Mouse (Mus musculus): ENCODE measurements around the gene Hhipl2. TPM values are rescaled to one million over a fixed set of nuclear protein-coding genes. Genes with fewer than 3 reads are reported as not detected.
A peak's percentile ranks its signal among the peaks of the same experiment; 100 is the strongest.
"Not testable (repeated sequence)": the region's sequence is repeated elsewhere in the genome, so short reads cannot be mapped to it uniquely, and the experiment has no call there.

Gene Hhipl2
- polyA plus RNA-seq, 1 experiment from 2014 or later = 0.61 TPM

DNA sequence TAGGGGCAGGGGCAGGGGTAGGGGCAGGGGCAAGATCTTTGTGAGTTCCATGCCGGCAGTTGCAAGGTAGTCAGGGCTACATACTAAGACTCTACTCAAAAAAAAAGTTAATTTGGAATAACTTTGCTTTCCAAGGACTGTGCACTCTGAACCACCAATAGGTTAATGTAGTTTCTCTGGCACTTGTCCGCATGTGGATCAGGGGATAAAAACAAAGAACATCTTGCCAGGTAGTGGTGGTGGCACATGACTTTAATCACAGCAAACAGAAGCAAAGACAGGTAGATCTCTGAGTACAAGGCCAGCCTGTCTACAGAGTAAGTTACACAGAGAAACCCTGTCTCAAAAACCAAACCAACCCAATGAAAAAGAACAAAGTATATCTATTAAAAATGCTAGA is 35.4 kb upstream of the Hhipl2 start:
- no peak overlapping the region for H3K4me2 ChIP-seq (ENCODE audit: low read length)
- H3K9ac ChIP-seq (replicated peaks; ENCODE audit: low read length) = no peak overlapping the region
- H3K27me3 ChIP-seq (ENCODE audit: control insufficient read depth, insufficient read depth, low read length) = peaks cover 16% of the 10 kb centered on the region
- no peak overlapping the region for H3K4me3 ChIP-seq (replicated peaks; ENCODE audit: low read depth, low read length)
- no peaks in the 10 kb centered on the region for H3K9me3 ChIP-seq (ENCODE audit: control insufficient read depth, low read length)
- 91% methylated on average over 2 of the region's 2 CpGs for WGBS
- H3K4me1 ChIP-seq (ENCODE audit: control insufficient read depth, insufficient read depth, low read length) = no peaks in the 10 kb centered on the region
- no peaks in the 10 kb centered on the region for H3K36me3 ChIP-seq (ENCODE audit: control insufficient read depth, insufficient read depth, low read length)
- ATAC-seq (ENCODE audit: low FRiP score, low TSS enrichment) (no peak), DNase-seq (no peak)
- H3K27ac ChIP-seq (replicated peaks; ENCODE audit: low read depth, low read length) = no peak overlapping the region

DNA sequence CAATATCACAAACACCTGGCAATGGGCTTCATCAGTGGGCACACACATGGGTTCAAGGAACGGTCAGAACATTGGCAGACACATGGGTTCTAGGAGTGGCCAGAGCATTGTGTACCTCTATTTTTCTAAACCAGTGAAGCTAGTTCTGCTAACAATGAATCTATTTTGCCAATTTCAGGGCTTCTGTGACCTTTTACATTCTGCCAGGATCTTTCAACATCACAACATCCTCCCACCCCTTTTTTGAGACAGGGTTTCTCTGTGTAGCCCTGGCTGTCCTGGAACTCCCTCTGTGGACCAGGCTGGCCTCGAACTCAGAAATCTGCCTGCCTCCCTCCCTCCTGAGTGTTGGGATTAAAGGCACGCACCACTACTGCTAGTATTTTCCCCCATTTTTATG is 30.6 kb upstream of the Hhipl2 start:
- H3K27ac ChIP-seq (replicated peaks; ENCODE audit: low read depth, low read length); H3K4me3 ChIP-seq (replicated peaks; ENCODE audit: low read depth, low read length); H3K9me3 ChIP-seq (ENCODE audit: control insufficient read depth, low read length); H3K4me2 ChIP-seq (ENCODE audit: low read length); H3K36me3 ChIP-seq (ENCODE audit: control insufficient read depth, insufficient read depth, low read length); H3K9ac ChIP-seq (replicated peaks; ENCODE audit: low read length); ATAC-seq (ENCODE audit: low FRiP score, low TSS enrichment); DNase-seq: not testable (repeated sequence)
- Histone ChIP-seq H3K4me1 (ENCODE audit: control insufficient read depth, insufficient read depth, low read length) (peaks cover 11% of the 10 kb centered on the region), H3K27me3 (ENCODE audit: control insufficient read depth, insufficient read depth, low read length) (peaks cover 16% of the 10 kb centered on the region)
- 95% methylated on average over 3 of the region's 3 CpGs for WGBS

GRCm38 (mm10) chr1:183388426-183389406 is 29.3 kb upstream of the Hhipl2 start, which contains the start of gene Taf1a:
Taf1a (plus strand) TSS chr1:183388981.
- Histone ChIP-seq H3K4me2 (ENCODE audit: low read length) (peak within 1 kb of the TSS; percentile 86), H3K27ac (replicated peaks; ENCODE audit: low read depth, low read length) (peak within 1 kb of the TSS; percentile 68; the same call in 1 of the 2 replicates), H3K36me3 (ENCODE audit: control insufficient read depth, insufficient read depth, low read length) (0 out of 2 replicates have a peak, but pooled peaks cover 11% of the 10 kb centered on the region), H3K27me3 (ENCODE audit: control insufficient read depth, insufficient read depth, low read length) (peaks cover 10% of the 10 kb centered on the region), H3K9me3 (ENCODE audit: control insufficient read depth, low read length) (no peaks in the 10 kb centered on the region), H3K9ac (replicated peaks; ENCODE audit: low read length) (peak within 1 kb of the TSS; percentile 41), H3K4me3 (replicated peaks; ENCODE audit: low read depth, low read length) (peak within 1 kb of the TSS; percentile 73), H3K4me1 (ENCODE audit: control insufficient read depth, insufficient read depth, low read length) (peaks cover 11% of the 10 kb centered on the region)
- WGBS = 6% methylated on average over 44 of the region's 44 CpGs
- DNase-seq (peak; percentile 98), ATAC-seq (ENCODE audit: low FRiP score, low TSS enrichment) (peak; percentile 99)

GRCm38 (mm10) chr1:183403396-183403795 is 14.6 kb upstream of the Hhipl2 start:
- Histone ChIP-seq H3K27ac (replicated peaks; ENCODE audit: low read depth, low read length) (no peak overlapping the region), H3K27me3 (ENCODE audit: control insufficient read depth, insufficient read depth, low read length) (no peaks in the 10 kb centered on the region), H3K4me1 (ENCODE audit: control insufficient read depth, insufficient read depth, low read length) (no peaks in the 10 kb centered on the region), H3K9ac (replicated peaks; ENCODE audit: low read length) (no peak overlapping the region), H3K36me3 (ENCODE audit: control insufficient read depth, insufficient read depth, low read length) (peaks cover 74% of the 10 kb centered on the region), H3K4me2 (ENCODE audit: low read length) (no peak overlapping the region), H3K4me3 (replicated peaks; ENCODE audit: low read depth, low read length) (no peak overlapping the region), H3K9me3 (ENCODE audit: control insufficient read depth, low read length) (no peaks in the 10 kb centered on the region)
- no peak for DNase-seq
- no peak for ATAC-seq (ENCODE audit: low FRiP score, low TSS enrichment)
- WGBS = 97% methylated on average over 3 of the region's 3 CpGs

DNA sequence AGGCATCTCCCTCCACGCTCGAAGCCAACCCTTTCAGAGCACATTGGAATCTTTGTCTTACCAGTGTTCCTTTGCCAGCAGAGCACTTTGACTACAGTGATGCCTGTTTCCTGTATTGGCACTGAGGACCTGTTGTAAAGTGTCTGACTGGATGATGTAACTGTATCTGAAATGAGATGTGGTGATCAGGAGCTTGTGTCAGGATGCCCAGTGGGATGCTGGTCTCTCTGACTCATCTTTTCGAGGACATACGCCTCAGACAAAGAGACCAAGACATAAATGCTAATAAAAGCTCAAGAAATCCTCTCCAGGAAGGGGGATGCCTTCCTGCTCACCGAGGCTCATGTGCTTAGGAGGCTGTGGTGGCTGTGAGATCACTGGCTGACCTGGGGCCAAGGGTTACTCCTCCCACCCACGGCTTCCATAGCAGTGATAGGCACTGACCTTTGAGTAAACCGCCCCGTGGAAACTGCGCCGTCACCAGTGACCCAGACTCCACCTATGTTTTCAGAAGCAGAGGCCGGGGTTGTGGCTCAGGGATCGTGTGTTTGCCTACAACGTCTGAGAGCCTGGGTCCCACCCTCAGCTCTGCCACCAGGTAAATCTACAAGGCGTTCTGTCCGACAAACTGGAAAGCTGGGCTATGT is 3.8 kb upstream of the Hhipl2 start:
- 91% methylated on average over 15 of the region's 15 CpGs for WGBS
- H3K4me3 ChIP-seq (replicated peaks; ENCODE audit: low read depth, low read length) = no peak overlapping the region
- no peak for ATAC-seq (ENCODE audit: low FRiP score, low TSS enrichment)

GRCm38 (mm10) chr1:183419741-183420140 is 1.7 kb downstream of the Hhipl2 start:
- ATAC-seq (ENCODE audit: low FRiP score, low TSS enrichment) = no peak
- H3K4me1 ChIP-seq (ENCODE audit: control insufficient read depth, insufficient read depth, low read length) = no peaks in the 10 kb centered on the region
- no peak overlapping the region for H3K9ac ChIP-seq (replicated peaks; ENCODE audit: low read length)
- WGBS = 88% methylated on average over 7 of the region's 7 CpGs
- H3K27me3 ChIP-seq (ENCODE audit: control insufficient read depth, insufficient read depth, low read length) = no peaks in the 10 kb centered on the region; the same call in 1 of the 2 replicates
- H3K27ac ChIP-seq (replicated peaks; ENCODE audit: low read depth, low read length) = no peak overlapping the region
- no peak overlapping the region for H3K4me3 ChIP-seq (replicated peaks; ENCODE audit: low read depth, low read length)
- H3K36me3 ChIP-seq (ENCODE audit: control insufficient read depth, insufficient read depth, low read length) = no peaks in the 10 kb centered on the region
- no peak for DNase-seq
- no peak overlapping the region for H3K4me2 ChIP-seq (ENCODE audit: low read length)
- no peaks in the 10 kb centered on the region for H3K9me3 ChIP-seq (ENCODE audit: control insufficient read depth, low read length)

More for the DNA sequence above, 3.8 kb upstream of the Hhipl2 start:
- Histone ChIP-seq H3K27me3 (ENCODE audit: control insufficient read depth, insufficient read depth, low read length) (no peaks in the 10 kb centered on the region; the same call in 1 of the 2 replicates), H3K36me3 (ENCODE audit: control insufficient read depth, insufficient read depth, low read length) (peaks cover 27% of the 10 kb centered on the region), H3K27ac (replicated peaks; ENCODE audit: low read depth, low read length) (no peak overlapping the region), H3K9ac (replicated peaks; ENCODE audit: low read length) (no peak overlapping the region), H3K4me1 (ENCODE audit: control insufficient read depth, insufficient read depth, low read length) (no peaks in the 10 kb centered on the region), H3K4me2 (ENCODE audit: low read length) (no peak overlapping the region), H3K9me3 (ENCODE audit: control insufficient read depth, low read length) (no peaks in the 10 kb centered on the region)
- DNase-seq = no peak

GRCm38 (mm10) chr1:183420296-183420695 is 2.3 kb downstream of the Hhipl2 start:
- 92% methylated on average over 10 of the region's 10 CpGs for WGBS
- Histone ChIP-seq H3K27ac (replicated peaks; ENCODE audit: low read depth, low read length) (no peak overlapping the region), H3K9me3 (ENCODE audit: control insufficient read depth, low read length) (no peaks in the 10 kb centered on the region), H3K27me3 (ENCODE audit: control insufficient read depth, insufficient read depth, low read length) (no peaks in the 10 kb centered on the region; the same call in 1 of the 2 replicates), H3K9ac (replicated peaks; ENCODE audit: low read length) (no peak overlapping the region), H3K4me1 (ENCODE audit: control insufficient read depth, insufficient read depth, low read length) (no peaks in the 10 kb centered on the region), H3K4me2 (ENCODE audit: low read length) (no peak overlapping the region), H3K36me3 (ENCODE audit: control insufficient read depth, insufficient read depth, low read length) (no peaks in the 10 kb centered on the region), H3K4me3 (replicated peaks; ENCODE audit: low read depth, low read length) (no peak overlapping the region)
- DNase-seq (no peak), ATAC-seq (ENCODE audit: low FRiP score, low TSS enrichment) (no peak)

DNA sequence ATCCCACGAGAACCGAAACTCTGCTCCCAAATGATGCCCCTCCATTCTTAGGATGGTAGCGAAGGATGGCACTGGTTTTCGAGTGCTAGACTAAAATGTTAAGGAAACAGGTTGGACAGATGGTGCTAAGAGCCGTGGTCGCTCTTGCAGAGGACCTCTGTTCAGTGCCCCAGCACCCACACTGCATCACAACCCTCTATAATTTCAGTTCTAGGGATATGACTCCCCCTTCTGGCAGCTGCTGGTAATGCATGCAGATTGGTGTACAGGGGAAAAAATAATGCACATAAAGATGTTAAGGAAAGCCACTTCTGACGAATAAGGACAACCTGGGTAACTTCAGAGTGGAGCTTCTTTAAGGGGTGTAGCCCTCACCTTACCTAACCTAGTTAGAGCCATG is 6.1 kb downstream of the Hhipl2 start:
- H3K4me2 ChIP-seq (ENCODE audit: low read length) = no peak overlapping the region
- H3K27ac ChIP-seq (replicated peaks; ENCODE audit: low read depth, low read length) = no peak overlapping the region
- no peaks in the 10 kb centered on the region for H3K9me3 ChIP-seq (ENCODE audit: control insufficient read depth, low read length)
- no peaks in the 10 kb centered on the region for H3K27me3 ChIP-seq (ENCODE audit: control insufficient read depth, insufficient read depth, low read length)
- no peaks in the 10 kb centered on the region for H3K36me3 ChIP-seq (ENCODE audit: control insufficient read depth, insufficient read depth, low read length)
- 97% methylated on average over 7 of the region's 7 CpGs for WGBS
- DNase-seq = no peak
- H3K9ac ChIP-seq (replicated peaks; ENCODE audit: low read length) = no peak overlapping the region
- no peaks in the 10 kb centered on the region for H3K4me1 ChIP-seq (ENCODE audit: control insufficient read depth, insufficient read depth, low read length)
- H3K4me3 ChIP-seq (replicated peaks; ENCODE audit: low read depth, low read length) = no peak overlapping the region
- no peak for ATAC-seq (ENCODE audit: low FRiP score, low TSS enrichment)
